Mouse (Mus musculus) midbrain, embryonic 11.5 days (tissue): ENCODE results near the gene Mtor. TPM values are rescaled to one million over a fixed set of nuclear protein-coding genes. Genes with fewer than 3 reads are reported as not detected.

ENCODE experiments used
- ATAC-seq: fragments of 200-750 bp; cut with Nextera tagmentation; 2 replicates; pipeline ENCODE4 v1.8.0; 2017; ENCODE audit warnings: moderate TSS enrichment, moderate library complexity; ENCODE audit not compliant: low FRiP score
- DNase-seq: peaks from one replicate; pipeline ENCODE4 v3.0.0; 2015; ENCODE audit warnings: low spot score; ENCODE audit errors: missing footprints
- H3K27ac ChIP-seq: fragments of 300-500 bp; sonication (generic); 2 replicates; pipeline ENCODE4 v1.5.1; 2014; ENCODE audit warnings: low read depth, low read length
- H3K27me3 ChIP-seq: fragments of 300-500 bp; sonication (generic); 2 replicates; pipeline ENCODE4 v1.6.1; 2014; ENCODE audit warnings: mild to moderate bottlenecking, low read length, moderate library complexity, mixed read lengths; ENCODE audit not compliant: control insufficient read depth, insufficient read depth
- H3K36me3 ChIP-seq: fragments of 300-500 bp; sonication (generic); 2 replicates; pipeline ENCODE4 v1.6.1; 2014; ENCODE audit warnings: mild to moderate bottlenecking, low read length, moderate library complexity, mixed read lengths; ENCODE audit not compliant: control insufficient read depth, insufficient read depth
- H3K4me1 ChIP-seq: fragments of 300-500 bp; sonication (generic); 2 replicates; pipeline ENCODE4 v1.6.1; 2014; ENCODE audit warnings: low read length; ENCODE audit not compliant: control insufficient read depth, insufficient read depth
- H3K4me2 ChIP-seq: fragments of 300-500 bp; sonication (generic); 2 replicates; pipeline ENCODE4 v1.6.1; 2014; ENCODE audit warnings: mild to moderate bottlenecking, moderate library complexity
- H3K4me3 ChIP-seq: fragments of 300-500 bp; sonication (generic); 2 replicates; pipeline ENCODE4 v1.5.1; 2014; ENCODE audit warnings: low read depth, low read length
- H3K9ac ChIP-seq: fragments of 300-500 bp; sonication (generic); 2 replicates; pipeline ENCODE4 v1.6.1; 2014; ENCODE audit warnings: low read length
- H3K9me3 ChIP-seq: fragments of 300-500 bp; sonication (generic); 2 replicates; pipeline ENCODE4 v1.6.1; 2016; ENCODE audit warnings: low read length; ENCODE audit not compliant: control insufficient read depth
- WGBS: fragments of 180-500 bp; shearing (Covaris S2); extraction: QIAGEN DNeasy Blood & Tissue Kit; methylation state at CpG from one replicate; pipeline ENCODE4 v1.1.7; 2014; 5-methylcytosine and 5-hydroxymethylcytosine counted together
- polyA plus RNA-seq: library from polyadenylated mRNA; unstranded; fragments of >200 nt; fragmentation: Nextera tagmentation; extraction: Ambion mirVana; gene quantifications from 2 replicates; pipeline ENCODE4 v1.2.1, GENCODE M21; 2014

Mtor gene
- polyA plus RNA-seq, 1 experiment from 2014 or later, result 30.9 TPM

DNA sequence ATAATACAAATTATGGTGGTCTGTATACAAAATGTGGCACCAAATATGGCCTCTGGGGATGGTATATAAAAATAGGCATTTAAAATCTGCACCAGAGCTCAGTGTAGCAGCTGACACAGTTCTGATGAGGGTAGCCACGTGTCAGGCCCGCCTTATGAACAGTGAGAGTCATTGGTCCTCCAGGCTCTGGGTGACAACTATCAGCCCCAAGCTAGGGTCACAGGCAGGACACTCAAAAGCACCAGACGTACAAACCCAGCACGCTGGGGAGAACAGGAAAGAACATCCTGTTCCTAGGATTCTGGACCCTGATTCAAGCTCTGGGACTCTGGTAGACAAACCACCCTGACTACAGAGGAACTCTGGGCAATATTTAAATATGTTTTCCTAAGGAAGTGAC, 13.9 kb upstream of the Mtor start:
- 80% methylated on average over 4 of the region's 4 CpGs for WGBS
- no peak overlapping the region for H3K27ac ChIP-seq
- no peak overlapping the region for H3K4me3 ChIP-seq
- H3K9me3 ChIP-seq, result no peaks in the 10 kb centered on the region
- DNase-seq (peak; percentile 26), ATAC-seq (no peak)
- H3K4me1 ChIP-seq, result 0 out of 2 replicates have a peak, but pooled peaks cover 1% of the 10 kb centered on the region
- no peak overlapping the region for H3K4me2 ChIP-seq
- no peaks in the 10 kb centered on the region for H3K36me3 ChIP-seq
- H3K9ac ChIP-seq, result no peak overlapping the region
- no peaks in the 10 kb centered on the region for H3K27me3 ChIP-seq

- no peak overlapping the region for H3K9ac ChIP-seq
- DNase-seq, result peak; percentile 37
- no peak overlapping the region for H3K4me2 ChIP-seq
- H3K4me3 ChIP-seq, result no peak overlapping the region
- no peaks in the 10 kb centered on the region for H3K36me3 ChIP-seq
- H3K27me3 ChIP-seq, result no peaks in the 10 kb centered on the region
- H3K27ac ChIP-seq, result no peak overlapping the region
- ATAC-seq, result no peak
- 92% methylated on average over 3 of the region's 3 CpGs for WGBS
- no peaks in the 10 kb centered on the region for H3K4me1 ChIP-seq
- H3K9me3 ChIP-seq, result no peaks in the 10 kb centered on the region
Measured at GRCm38 (mm10) chr4:148435106-148435505, 13.3 kb upstream of the Mtor start.

DNA sequence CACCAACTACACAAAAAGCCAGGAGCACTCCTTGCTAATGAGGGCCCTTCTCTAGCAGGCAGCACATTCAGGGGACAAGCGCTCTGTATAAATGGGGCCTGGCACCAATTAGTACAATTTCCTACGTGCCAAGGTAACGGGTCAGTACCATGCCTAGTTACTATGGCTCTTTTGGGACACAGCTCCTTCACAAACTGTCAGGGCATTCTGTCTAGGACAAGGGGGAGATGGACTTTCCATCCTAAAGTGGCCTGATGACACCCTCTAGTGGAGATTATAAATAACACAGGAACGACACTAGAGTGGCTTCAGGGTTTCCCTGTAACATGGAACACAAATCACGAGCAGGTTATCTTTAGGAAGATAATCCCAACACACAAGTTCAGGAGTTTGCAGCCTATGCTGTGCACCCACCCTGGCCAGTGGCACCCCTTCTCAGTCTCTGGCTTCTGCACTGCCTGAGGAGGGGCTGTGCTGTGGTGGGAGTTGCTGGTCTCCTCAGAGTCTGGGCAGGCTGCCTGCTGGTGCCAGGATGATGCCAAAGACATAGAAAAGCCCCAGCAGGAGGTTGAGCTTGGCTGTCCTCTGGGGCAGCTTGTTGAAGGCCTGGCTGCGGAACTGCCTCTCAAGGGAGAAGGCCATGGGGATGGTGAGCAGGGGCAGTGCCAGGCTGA, 12.6 kb upstream of the Mtor start:
- ATAC-seq, result peak; percentile 51; the same call in 1 of the 2 replicates
- Histone ChIP-seq H3K9me3 (no peaks in the 10 kb centered on the region), H3K27ac (no peak overlapping the region), H3K4me3 (no peak overlapping the region), H3K36me3 (no peaks in the 10 kb centered on the region), H3K4me2 (no peak overlapping the region), H3K9ac (no peak overlapping the region), H3K27me3 (no peaks in the 10 kb centered on the region), H3K4me1 (no peaks in the 10 kb centered on the region)
- 63% methylated on average over 6 of the region's 6 CpGs for WGBS
- DNase-seq, result peak; percentile 69

DNA sequence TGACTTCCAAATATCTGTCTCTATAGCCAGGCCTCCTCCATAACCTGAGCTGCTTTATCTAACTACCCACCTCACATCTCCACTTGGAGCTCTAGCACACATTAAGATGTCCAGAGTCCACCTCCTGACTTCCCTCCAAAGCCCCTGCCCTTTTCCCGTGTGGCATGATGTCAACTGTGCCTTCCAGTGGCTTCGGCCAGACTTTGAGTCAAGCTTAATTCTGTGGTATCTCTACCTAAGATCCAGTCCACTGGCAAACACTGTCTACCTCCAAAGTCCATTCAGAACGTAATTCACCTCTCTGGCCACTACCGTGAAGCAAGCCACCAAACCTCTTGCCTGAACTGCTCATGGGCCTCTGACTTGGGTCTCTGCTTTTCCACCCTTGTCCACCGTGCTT, 6.5 kb upstream of the Mtor start:
- DNase-seq, result no peak
- H3K27me3 ChIP-seq, result no peaks in the 10 kb centered on the region
- no peak overlapping the region for H3K4me2 ChIP-seq
- H3K27ac ChIP-seq, result no peak overlapping the region
- no peak overlapping the region for H3K9ac ChIP-seq
- no peak for ATAC-seq
- H3K36me3 ChIP-seq, result no peaks in the 10 kb centered on the region
- no peaks in the 10 kb centered on the region for H3K9me3 ChIP-seq
- WGBS, result 93% methylated on average over 5 of the region's 5 CpGs
- H3K4me1 ChIP-seq, result peaks cover 5% of the 10 kb centered on the region
- H3K4me3 ChIP-seq, result no peak overlapping the region

GRCm38 (mm10) chr4:148442598-148442997, 5.8 kb upstream of the Mtor start:
- Histone ChIP-seq H3K27me3 (no peaks in the 10 kb centered on the region), H3K4me3 (no peak overlapping the region)
- ATAC-seq, result no peak

DNA sequence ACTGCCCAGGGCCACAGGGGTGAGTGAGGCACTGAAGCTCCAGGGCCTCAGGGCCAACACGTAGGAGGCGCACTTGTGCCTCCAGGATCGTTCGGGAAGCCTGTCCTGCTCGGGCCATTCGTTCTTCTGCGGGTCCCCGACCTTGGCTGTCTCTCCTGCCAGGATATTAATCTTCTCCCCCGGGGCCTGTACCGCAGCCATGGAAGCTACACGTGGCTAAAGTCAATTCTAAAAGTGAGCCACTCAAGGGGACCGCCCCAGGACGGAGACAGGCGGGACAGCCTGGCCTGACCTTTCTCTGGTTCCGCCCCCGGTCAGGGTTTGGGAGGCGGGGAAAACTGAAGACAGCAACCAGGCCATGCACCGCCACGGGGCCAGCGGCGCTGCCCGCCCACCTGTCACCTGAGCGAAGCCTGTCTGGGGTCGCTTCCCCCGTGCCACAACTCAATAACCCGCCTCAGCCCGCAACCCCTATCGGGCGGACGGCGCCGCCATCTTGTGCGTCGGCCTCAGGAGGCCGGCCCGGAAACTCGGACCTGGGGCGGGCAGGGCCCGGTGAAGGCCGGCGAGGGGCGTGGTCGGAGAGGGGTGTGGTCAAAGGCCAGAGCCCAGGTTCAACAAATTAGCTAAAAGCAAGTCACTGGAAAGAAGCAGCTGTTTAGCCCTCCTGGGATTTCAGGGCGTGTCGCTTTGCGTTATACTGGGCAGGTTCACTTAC, 4.0 kb upstream of the Mtor start, which contains the start of gene Ubiad1:
Gene Ubiad1 (minus strand): TSS at position 522 of the 718 bp plus-strand sequence.
- Histone ChIP-seq H3K4me1 (peaks cover 8% of the 10 kb centered on the region), H3K4me2 (peak within 1 kb of the TSS; percentile 79), H3K27me3 (no peaks in the 10 kb centered on the region), H3K9ac (peak within 1 kb of the TSS; percentile 89), H3K9me3 (no peaks in the 10 kb centered on the region), H3K4me3 (peak within 1 kb of the TSS; percentile 75), H3K27ac (no peak within 1 kb of the TSS), H3K36me3 (no peaks in the 10 kb centered on the region)
- DNase-seq (peak; percentile 98), ATAC-seq (peak; percentile 70)
- WGBS, result under 1% methylated on average over 46 of the region's 46 CpGs

More at GRCm38 (mm10) chr4:148442598-148442997, 5.8 kb upstream of the Mtor start:
- DNase-seq, result no peak
- Histone ChIP-seq H3K4me1 (peaks cover 5% of the 10 kb centered on the region), H3K36me3 (no peaks in the 10 kb centered on the region), H3K9ac (no peak overlapping the region), H3K4me2 (no peak overlapping the region), H3K9me3 (no peaks in the 10 kb centered on the region), H3K27ac (no peak overlapping the region)
- WGBS, result 91% methylated on average over 7 of the region's 7 CpGs

DNA sequence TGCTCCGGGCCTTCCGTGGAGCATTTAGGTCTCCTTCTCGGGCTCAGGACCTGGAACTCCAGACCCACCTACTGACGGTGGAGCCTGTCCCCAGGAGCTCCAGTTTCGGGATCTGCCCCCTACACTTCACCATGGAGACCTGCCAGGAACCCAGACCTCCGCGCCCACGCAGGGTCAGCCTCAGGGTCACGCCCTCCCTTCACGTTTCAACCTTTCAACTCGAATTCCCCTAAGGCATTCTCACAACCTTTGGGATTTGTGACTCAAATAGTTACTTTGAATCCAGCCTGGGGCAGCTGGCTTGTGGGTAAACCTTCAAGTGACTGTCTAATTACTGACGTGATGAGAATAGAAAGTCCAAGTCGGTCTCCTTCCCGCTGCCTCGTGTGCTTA, 438 bp downstream of the Mtor start:
- peaks cover 13% of the 10 kb centered on the region for H3K4me1 ChIP-seq
- H3K4me2 ChIP-seq, result peak overlapping the region; percentile 55
- ATAC-seq (no peak; the same call in 1 of the 2 replicates), DNase-seq (no peak)
- peak overlapping the region; percentile 76 for H3K27ac ChIP-seq
- H3K4me3 ChIP-seq, result peak overlapping the region; percentile 94
- no peaks in the 10 kb centered on the region for H3K27me3 ChIP-seq
- peak overlapping the region; percentile 89 for H3K9ac ChIP-seq
- 1% methylated on average over 15 of the region's 15 CpGs for WGBS
- H3K9me3 ChIP-seq, result no peaks in the 10 kb centered on the region
- peaks cover 10% of the 10 kb centered on the region; the same call in 1 of the 2 replicates for H3K36me3 ChIP-seq

DNA sequence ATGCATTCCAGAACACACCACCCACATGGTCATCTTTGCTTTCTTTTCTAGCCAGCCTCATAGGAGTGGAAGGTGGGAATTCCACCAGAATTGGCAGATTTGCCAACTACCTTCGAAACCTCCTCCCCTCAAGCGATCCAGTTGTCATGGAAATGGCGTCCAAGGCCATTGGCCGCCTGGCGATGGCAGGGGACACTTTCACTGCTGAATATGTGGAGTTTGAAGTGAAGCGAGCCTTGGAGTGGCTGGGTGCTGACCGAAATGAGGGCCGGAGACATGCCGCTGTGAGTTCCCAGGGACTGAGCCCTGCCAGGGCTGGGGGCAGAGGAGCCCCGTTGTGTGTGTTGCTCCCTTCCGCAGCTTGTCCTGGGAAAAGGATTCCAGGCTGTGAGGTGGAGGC, 5.3 kb downstream of the Mtor start:
- ATAC-seq (no peak), DNase-seq (no peak)
- Histone ChIP-seq H3K9me3 (no peaks in the 10 kb centered on the region), H3K4me2 (no peak overlapping the region), H3K36me3 (peaks cover 38% of the 10 kb centered on the region), H3K9ac (no peak overlapping the region), H3K27ac (no peak overlapping the region), H3K27me3 (no peaks in the 10 kb centered on the region), H3K4me3 (no peak overlapping the region), H3K4me1 (peaks cover 10% of the 10 kb centered on the region)
- whole genome bisulfite sequencing, result 92% methylated on average over 11 of the region's 11 CpGs

GRCm38 (mm10) chr4:148455477-148456025, 7.1 kb downstream of the Mtor start:
- Histone ChIP-seq H3K27ac (no peak overlapping the region), H3K4me2 (no peak overlapping the region), H3K4me3 (no peak overlapping the region), H3K36me3 (peaks cover 44% of the 10 kb centered on the region), H3K9me3 (no peaks in the 10 kb centered on the region), H3K9ac (no peak overlapping the region), H3K4me1 (no peaks in the 10 kb centered on the region), H3K27me3 (no peaks in the 10 kb centered on the region)
- no peak for DNase-seq
- 95% methylated on average over 5 of the region's 5 CpGs for WGBS
- no peak for ATAC-seq
